Mouse (Mus musculus) forebrain, embryonic 11.5 days (tissue): ENCODE measurements around the gene Rgs6. TPM values are rescaled to one million over a fixed set of nuclear protein-coding genes. Genes with fewer than 3 reads are reported as not detected.

Experiments used
- ATAC-seq: fragments of 200-750 bp; cut with Nextera tagmentation; replicated peaks from 2 replicates; pipeline ENCODE4 v1.8.0; 2017; ENCODE audit warnings: moderate TSS enrichment; ENCODE audit not compliant: low FRiP score
- DNase-seq: peaks from one replicate; pipeline ENCODE4 v3.0.0-alpha.2; 2017; ENCODE audit warnings: low spot score
- H3K27ac ChIP-seq: fragments of 300-500 bp; sonication (generic); 2 replicates; pipeline ENCODE4 v1.5.1; 2014; ENCODE audit warnings: low read depth, low read length
- H3K27me3 ChIP-seq: fragments of 300-500 bp; sonication (generic); 2 replicates; pipeline ENCODE4 v1.6.1; 2014; ENCODE audit warnings: mild to moderate bottlenecking, low read length, mixed read lengths; ENCODE audit not compliant: control insufficient read depth, insufficient read depth
- H3K36me3 ChIP-seq: fragments of 300-500 bp; sonication (generic); 2 replicates; pipeline ENCODE4 v1.6.1; 2014; ENCODE audit warnings: mild to moderate bottlenecking, low read length, moderate library complexity, mixed read lengths; ENCODE audit not compliant: control insufficient read depth, insufficient read depth
- H3K4me1 ChIP-seq: fragments of 300-500 bp; sonication (generic); replicated peaks from 2 replicates; pipeline ENCODE4 v1.6.1; 2014; ENCODE audit warnings: low read length, mixed read lengths; ENCODE audit not compliant: control insufficient read depth, insufficient read depth
- H3K4me2 ChIP-seq: fragments of 300-500 bp; sonication (generic); 2 replicates; pipeline ENCODE4 v1.6.1; 2014; ENCODE audit warnings: low read depth, mild to moderate bottlenecking, low read length, moderate library complexity, mixed read lengths; ENCODE audit not compliant: severe bottlenecking
- H3K4me3 ChIP-seq: fragments of 300-500 bp; sonication (generic); 2 replicates; pipeline ENCODE4 v1.5.1; 2014; ENCODE audit warnings: low read depth, low read length
- H3K9ac ChIP-seq: fragments of 300-500 bp; sonication (generic); 2 replicates; pipeline ENCODE4 v1.6.1; 2014; ENCODE audit warnings: low read length
- H3K9me3 ChIP-seq: fragments of 300-500 bp; sonication (generic); 2 replicates; pipeline ENCODE4 v1.6.1; 2016; ENCODE audit warnings: low read length, mixed read lengths; ENCODE audit not compliant: control insufficient read depth
- WGBS: fragments of 180-500 bp; shearing (Covaris S2); extraction: QIAGEN DNeasy Blood & Tissue Kit; methylation state at CpG from one replicate; pipeline ENCODE4 v1.1.7; 2014; 5-methylcytosine and 5-hydroxymethylcytosine counted together
- polyA plus RNA-seq: library from polyadenylated mRNA; unstranded; fragments of >200 nt; fragmentation: Nextera tagmentation; extraction: Ambion mirVana; gene quantifications from 2 replicates; pipeline ENCODE4 v1.2.1, GENCODE M21; 2014

Gene Rgs6
- polyA plus RNA-seq, 1 experiment from 2014 or later = 0.72 TPM

- ATAC-seq (no peak), DNase-seq (no peak)
- no peaks in the 10 kb centered on the region for H3K4me1 ChIP-seq
- H3K4me3 ChIP-seq = no peak overlapping the region
- H3K27ac ChIP-seq = no peak overlapping the region
- H3K27me3 ChIP-seq = no peaks in the 10 kb centered on the region
- WGBS = 63% methylated on average over 7 of the region's 7 CpGs
- no peaks in the 10 kb centered on the region for H3K9me3 ChIP-seq
- H3K4me2 ChIP-seq = no peak overlapping the region
- no peak overlapping the region for H3K9ac ChIP-seq
- no peaks in the 10 kb centered on the region for H3K36me3 ChIP-seq
Observed at GRCm38 (mm10) chr12:82587348-82587895, 670 bp upstream of the Rgs6 start.

- no peak for ATAC-seq
- Histone ChIP-seq H3K27me3 (no peaks in the 10 kb centered on the region), H3K36me3 (no peaks in the 10 kb centered on the region), H3K4me1 (no peaks in the 10 kb centered on the region), H3K9ac (no peak overlapping the region), H3K4me3 (no peak overlapping the region), H3K9me3 (no peaks in the 10 kb centered on the region), H3K4me2 (no peak overlapping the region), H3K27ac (no peak overlapping the region)
- DNase-seq = no peak
- 44% methylated on average over 18 of the region's 19 CpGs for WGBS
Observed at GRCm38 (mm10) chr12:82588846-82589630, 946 bp downstream of the Rgs6 start.

GRCm38 (mm10) chr12:82599011-82599410 lies 10.9 kb downstream of the Rgs6 start:
- Histone ChIP-seq H3K4me3 (no peak overlapping the region), H3K36me3 (no peaks in the 10 kb centered on the region), H3K27me3 (no peaks in the 10 kb centered on the region), H3K9me3 (no peaks in the 10 kb centered on the region), H3K4me2 (no peak overlapping the region), H3K27ac (no peak overlapping the region), H3K9ac (no peak overlapping the region), H3K4me1 (peaks cover 5% of the 10 kb centered on the region; the same call in 1 of the 2 replicates)
- DNase-seq (no peak), ATAC-seq (no peak)
- 93% methylated on average over 2 of the region's 2 CpGs for WGBS

- ATAC-seq = no peak
- Histone ChIP-seq H3K4me3 (no peak overlapping the region), H3K4me2 (no peak overlapping the region), H3K9ac (no peak overlapping the region), H3K27ac (no peak overlapping the region), H3K4me1 (peaks cover 5% of the 10 kb centered on the region; the same call in 1 of the 2 replicates), H3K9me3 (no peaks in the 10 kb centered on the region), H3K27me3 (no peaks in the 10 kb centered on the region), H3K36me3 (no peaks in the 10 kb centered on the region)
- no peak for DNase-seq
- WGBS = 48% methylated on average over 6 of the region's 6 CpGs
Observed at GRCm38 (mm10) chr12:82600406-82600805, 12.3 kb downstream of the Rgs6 start.

GRCm38 (mm10) chr12:82602823-82603222 lies 14.7 kb downstream of the Rgs6 start:
- Histone ChIP-seq H3K36me3 (no peaks in the 10 kb centered on the region), H3K9ac (no peak overlapping the region), H3K4me1 (peaks cover 5% of the 10 kb centered on the region; the same call in 1 of the 2 replicates), H3K27me3 (no peaks in the 10 kb centered on the region), H3K9me3 (no peaks in the 10 kb centered on the region), H3K27ac (no peak overlapping the region; the same call in 1 of the 2 replicates), H3K4me3 (no peak overlapping the region), H3K4me2 (no peak overlapping the region)
- WGBS = 57% methylated on average over 4 of the region's 4 CpGs
- no peak for DNase-seq
- ATAC-seq = no peak

GRCm38 (mm10) chr12:82603308-82603707 lies 15.2 kb downstream of the Rgs6 start:
- Histone ChIP-seq H3K27me3 (no peaks in the 10 kb centered on the region), H3K36me3 (no peaks in the 10 kb centered on the region), H3K27ac (no peak overlapping the region), H3K4me3 (no peak overlapping the region), H3K4me2 (no peak overlapping the region), H3K9ac (no peak overlapping the region), H3K4me1 (peaks cover 5% of the 10 kb centered on the region; the same call in 1 of the 2 replicates), H3K9me3 (no peaks in the 10 kb centered on the region)
- DNase-seq (no peak), ATAC-seq (0 out of 2 replicates have a peak, but pooled peaks have one; percentile 30)
- 31% methylated on average over 1 of the region's 1 CpGs for WGBS

- no peak overlapping the region for H3K27ac ChIP-seq
- no peak overlapping the region for H3K9ac ChIP-seq
- H3K9me3 ChIP-seq = no peaks in the 10 kb centered on the region
- peaks cover 5% of the 10 kb centered on the region; the same call in 1 of the 2 replicates for H3K4me1 ChIP-seq
- ATAC-seq = no peak
- DNase-seq = no peak
- H3K4me2 ChIP-seq = no peak overlapping the region
- H3K27me3 ChIP-seq = no peaks in the 10 kb centered on the region
- WGBS = 86% methylated on average over 4 of the region's 4 CpGs
- H3K4me3 ChIP-seq = no peak overlapping the region
- H3K36me3 ChIP-seq = no peaks in the 10 kb centered on the region
Observed at GRCm38 (mm10) chr12:82603979-82604378, 15.9 kb downstream of the Rgs6 start.

- H3K27ac ChIP-seq = no peak overlapping the region
- WGBS = 91% methylated on average over 13 of the region's 13 CpGs
Observed at GRCm38 (mm10) chr12:82612769-82613660, 24.9 kb downstream of the Rgs6 start.

More at GRCm38 (mm10) chr12:82612769-82613660, 24.9 kb downstream of the Rgs6 start:
- peaks cover 20% of the 10 kb centered on the region for H3K27me3 ChIP-seq
- no peaks in the 10 kb centered on the region for H3K36me3 ChIP-seq
- no peaks in the 10 kb centered on the region for H3K9me3 ChIP-seq
- DNase-seq = no peak
- no peak overlapping the region for H3K4me2 ChIP-seq
- no peak overlapping the region for H3K4me3 ChIP-seq
- H3K9ac ChIP-seq = no peak overlapping the region
- H3K4me1 ChIP-seq = peaks cover 10% of the 10 kb centered on the region; the same call in 1 of the 2 replicates
- no peak for ATAC-seq
